Mouse (Mus musculus) brain, embryonic 14.5 days (tissue): ENCODE results near the gene Btbd17.

Source experiments
- CTCF ChIP-seq: fragments of 200-500 bp; IDR thresholded peaks from 2 replicates; pipeline ENCODE4 v1.5.1; 2012; ENCODE audit warnings: inconsistent platforms, mild to moderate bottlenecking, moderate library complexity, borderline replicate concordance; ENCODE audit not compliant: insufficient read depth, insufficient read length; ENCODE audit errors: extremely low read depth
- POLR2A ChIP-seq: fragments of 200-500 bp; IDR thresholded peaks from 2 replicates; pipeline ENCODE4 v1.6.1; 2012; ENCODE audit warnings: mild to moderate bottlenecking, inconsistent platforms, borderline replicate concordance; ENCODE audit not compliant: poor library complexity, insufficient read depth, insufficient read length, severe bottlenecking; ENCODE audit errors: extremely low read depth

DNA sequence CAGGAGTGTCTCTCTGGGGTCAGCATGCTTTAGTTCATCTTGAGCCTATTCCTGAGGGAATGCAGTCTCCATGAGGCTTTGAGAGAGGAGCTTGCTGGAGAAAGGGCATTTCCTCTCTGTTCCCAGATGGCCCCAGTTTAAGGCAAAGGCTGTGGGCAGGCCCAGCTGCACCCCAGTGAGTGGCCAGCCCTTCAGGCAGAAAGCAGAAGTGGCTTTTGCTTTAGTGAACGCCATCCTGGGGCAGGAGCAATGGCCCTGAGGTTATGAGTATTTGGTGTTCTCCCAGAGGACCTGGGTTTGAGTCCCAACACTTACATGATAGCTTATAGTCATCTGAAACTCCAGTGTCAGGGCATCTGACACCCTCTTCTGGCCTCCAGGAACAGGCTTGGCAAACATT lies 25.6 kb upstream of the Btbd17 start:
- TF ChIP-seq POLR2A, result no peak
- no peak for TF ChIP-seq CTCF
